Mouse (Mus musculus) erythroblast, embryonic 14.5 days (primary cell): Measurements from ENCODE around the gene Cdhr3.

Experiments
- GATA1 ChIP-seq: IDR thresholded peaks from 2 replicates; pipeline ENCODE4 v1.6.1; 2012; ENCODE audit warnings: low read length, inconsistent platforms, mixed read lengths
- TAL1 ChIP-seq: IDR thresholded peaks from 3 replicates; pipeline ENCODE4 v1.6.1; 2012; ENCODE audit warnings: low read length, inconsistent platforms, mixed read lengths

DNA sequence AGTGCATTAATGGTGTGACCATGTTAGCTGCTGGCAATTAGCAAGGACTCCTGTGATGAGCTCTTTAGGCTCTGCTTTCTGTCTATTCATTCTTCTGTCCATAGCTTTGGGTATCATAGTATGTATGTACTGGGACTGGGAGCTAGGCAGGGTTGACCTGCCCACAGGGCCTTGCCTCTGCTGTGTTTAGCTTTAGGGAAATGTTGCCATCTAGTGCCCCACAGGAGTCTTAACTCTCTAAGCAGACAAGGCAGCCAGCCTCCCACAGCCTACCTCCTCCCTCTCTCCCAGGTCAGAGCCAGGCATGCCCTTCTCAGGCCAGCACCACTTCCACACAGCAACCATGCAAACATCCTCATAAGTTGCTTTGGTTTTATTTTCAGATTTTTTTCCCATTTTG lies 16.9 kb upstream of the Cdhr3 start:
- TF ChIP-seq GATA1 (no peak), TAL1 (no peak)
